Comparison of ENCODE assay signal across 23 mouse cellular contexts in the genomic region with DNA sequence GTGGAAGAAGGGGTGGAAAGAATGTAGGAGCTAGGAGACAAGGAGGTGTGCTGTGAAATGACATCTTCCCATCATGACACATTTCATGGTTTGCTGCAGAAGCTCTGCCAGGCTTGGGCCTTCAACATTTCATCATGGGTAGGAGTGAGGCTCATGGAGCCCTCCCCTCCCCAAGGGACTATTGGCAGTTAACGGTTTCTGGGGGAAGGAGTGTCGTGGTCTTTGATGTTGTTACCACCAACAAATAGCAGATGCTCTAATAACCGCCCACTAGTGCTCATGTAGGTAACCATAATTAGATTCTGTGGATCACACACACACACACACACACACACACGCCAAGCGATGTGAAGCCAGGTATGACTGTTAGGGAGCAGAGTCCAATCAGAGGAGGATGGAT. TPM values are rescaled to one million over a fixed set of nuclear protein-coding genes. Genes with fewer than 3 reads are reported as not detected.
DNase-seq lines count a peak whose midpoint lies in the region; ATAC-seq and TF ChIP-seq lines count a peak whose summit lies in the region.
"Had no signal": no experiment of that assay in that cellular context is flagged by ENCODE, and none has a peak within 500 bp of the region (broad histone marks: within the 10 kb centered on the region; RNA-seq: fewer than 3 reads in every experiment).

A gene (minus strand): TSS at position 302 of the 400 bp plus-strand sequence.

- no peak for TF ChIP-seq POLR2A in bone marrow macrophage, adult 2 months (IDR thresholded peaks at IDR 0.05; ENCODE audit: borderline replicate concordance, low read depth, low read length)

- no peak within 1 kb of the TSS for H3K4me3 ChIP-seq in heart, embryonic 10.5 days
- H3K4me3 ChIP-seq in bone marrow macrophage, adult 2 months (ENCODE audit: insufficient read depth, low read length): no peak within 1 kb of the TSS
- no peak within 1 kb of the TSS for H3K4me3 ChIP-seq in kidney, embryonic 15.5 days (replicated peaks)
- H3K4me3 ChIP-seq: embryonic facial prominence, embryonic 12.5 days; forebrain, embryonic 15.5 days; hindbrain, embryonic 15.5 days had no signal

- H3K27me3 ChIP-seq in heart, embryonic 10.5 days (ENCODE audit: insufficient read depth, poor library complexity, severe bottlenecking): no peaks in the 10 kb centered on the region
- H3K27me3 ChIP-seq in kidney, embryonic 15.5 days: no peaks in the 10 kb centered on the region
- H3K27me3 ChIP-seq: embryonic facial prominence, embryonic 12.5 days; forebrain, embryonic 15.5 days; hindbrain, embryonic 15.5 days had no signal

- H3K9ac ChIP-seq in kidney, embryonic 15.5 days: no peak within 1 kb of the TSS
- H3K9ac ChIP-seq: embryonic facial prominence, embryonic 12.5 days; forebrain, embryonic 15.5 days; hindbrain, embryonic 15.5 days had no signal

- DNase-seq in heart, embryonic 10.5 days (ENCODE audit: low spot score): peak; percentile 66
- no peak for DNase-seq in heart, postnatal 10 days
- peak; percentile 20 for DNase-seq in CD4-positive helper T cell, adult 2 months (ENCODE audit: low read depth, low spot score)
- DNase-seq in lung, adult 18-20 months: no peak
- DNase-seq: adrenal gland, adult 8-10 months; adrenal gland, postnatal 36 days; cerebellum, adult 11 months; cerebellum, adult 8-10 months; cerebellum, postnatal 14 days; gastrocnemius, postnatal 36 days; heart, adult 18-20 months; heart, postnatal 36 days had no signal

- H3K9me3 ChIP-seq in heart, embryonic 10.5 days: no peaks in the 10 kb centered on the region
- H3K9me3 ChIP-seq in kidney, embryonic 15.5 days (replicated peaks): no peaks in the 10 kb centered on the region
- H3K9me3 ChIP-seq: embryonic facial prominence, embryonic 12.5 days; forebrain, embryonic 15.5 days; hindbrain, embryonic 15.5 days had no signal

- H3K4me1 ChIP-seq in heart, embryonic 10.5 days: no peaks in the 10 kb centered on the region
- H3K4me1 ChIP-seq in bone marrow macrophage, adult 2 months (ENCODE audit: control insufficient read depth, insufficient read depth, low read length): peaks cover 16% of the 10 kb centered on the region
- H3K4me1 ChIP-seq in kidney, embryonic 15.5 days: no peaks in the 10 kb centered on the region
- H3K4me1 ChIP-seq: embryonic facial prominence, embryonic 12.5 days; forebrain, embryonic 15.5 days; hindbrain, embryonic 15.5 days had no signal

- 76% methylated on average over 5 of the region's 5 CpGs for WGBS in heart, embryonic 10.5 days
- WGBS in kidney, embryonic 15.5 days: 86% methylated on average over 5 of the region's 5 CpGs

- no peak for TF ChIP-seq CTCF in bone marrow macrophage, adult 2 months (IDR thresholded peaks at IDR 0.05; ENCODE audit: low read depth, low read length)

- ATAC-seq in neutrophil, adult 5-6 weeks (ENCODE audit: extremely low read depth, insufficient number of reproducible peaks, low FRiP score, poor library complexity, severe bottlenecking): no peak
- no peak for ATAC-seq in kidney, embryonic 15.5 days (replicated peaks; ENCODE audit: low FRiP score)
- ATAC-seq: forebrain, embryonic 15.5 days had no signal

- H3K27ac ChIP-seq in heart, embryonic 10.5 days: no peak within 1 kb of the TSS
- no peak within 1 kb of the TSS for H3K27ac ChIP-seq in bone marrow macrophage, adult 2 months (ENCODE audit: insufficient read depth, low read depth, low read length)
- no peak within 1 kb of the TSS for H3K27ac ChIP-seq in kidney, embryonic 15.5 days
- H3K27ac ChIP-seq: embryonic facial prominence, embryonic 12.5 days; forebrain, embryonic 15.5 days; hindbrain, embryonic 15.5 days had no signal

- H3K4me2 ChIP-seq in kidney, embryonic 15.5 days: no peak within 1 kb of the TSS
- H3K4me2 ChIP-seq: embryonic facial prominence, embryonic 12.5 days; forebrain, embryonic 15.5 days; heart, embryonic 11.5 days; hindbrain, embryonic 15.5 days had no signal

- intact Hi-C loops in heart, postnatal 10 days (cut with DNase I): no loop called here

- H3K36me3 ChIP-seq in heart, embryonic 10.5 days: no peaks in the 10 kb centered on the region
- no peaks in the 10 kb centered on the region for H3K36me3 ChIP-seq in kidney, embryonic 15.5 days
- H3K36me3 ChIP-seq: embryonic facial prominence, embryonic 12.5 days; forebrain, embryonic 15.5 days; G1E; hindbrain, embryonic 15.5 days had no signal

RNA-seq across cellular contexts. Expression of the gene that starts here (rescaled TPM):
- polyA plus RNA-seq in heart, embryonic 10.5 days (2016; fragmentation: Nextera tagmentation; extraction: Ambion mirVana): not detected in 2 replicates
- total RNA-seq in heart, postnatal 10 days (2021): under 1 TPM in 1 of 2 experiments, not detected in 1; 0.29 TPM
- polyA plus RNA-seq in bone marrow macrophage, adult 2 months (2012; ENCODE audit: insufficient read depth, insufficient read length, missing spikeins): 177 and 179 TPM in 2 replicates
- total RNA-seq in neutrophil, adult 5-6 weeks (2017): 28.2 and 29.0 TPM in 2 replicates
- polyA plus RNA-seq in kidney, embryonic 15.5 days (2015; fragmentation: Nextera tagmentation; extraction: Ambion mirVana): 0.13 TPM in 1 of 2 replicates, not detected in the other
- polyA plus RNA-seq: C2C12; embryonic facial prominence, embryonic 12.5 days; forebrain, embryonic 11.5 days; forebrain, embryonic 15.5 days; G1E; heart, embryonic 11.5 days; hindbrain, embryonic 11.5 days; hindbrain, embryonic 15.5 days had no signal

Comparison
In these comparisons a context has a peak if more than half of its experiments do, and no peak if none do; other contexts are left out.
1. RNA of the gene that starts here (total RNA-seq): 28.2 to 29.0 TPM in neutrophil, adult 5-6 weeks; 0.29 TPM in heart, postnatal 10 days; every median in the first group is over 10 times any median in the second.
2. RNA of the gene that starts here (polyA plus RNA-seq): 177 to 179 TPM in bone marrow macrophage, adult 2 months; 0.13 TPM in kidney, embryonic 15.5 days and not detected in heart, embryonic 10.5 days; every median in the first group is over 100 times any median in the second.
3. Peak in DNase-seq in heart, embryonic 10.5 days; RNA of the gene not detected or under 1 TPM.